Mouse (Mus musculus): Measurements from ENCODE around the gene Zfp683. TPM values are rescaled to one million over a fixed set of nuclear protein-coding genes. Genes with fewer than 3 reads are reported as not detected.

Zfp683 gene
- not detected in 2 replicates for total RNA-seq (2014; rRNA removed; ENCODE audit: low replicate concordance)
- polyA plus RNA-seq (2015; fragmentation: Nextera tagmentation; extraction: Ambion mirVana), result not detected in 2 replicates

DNA sequence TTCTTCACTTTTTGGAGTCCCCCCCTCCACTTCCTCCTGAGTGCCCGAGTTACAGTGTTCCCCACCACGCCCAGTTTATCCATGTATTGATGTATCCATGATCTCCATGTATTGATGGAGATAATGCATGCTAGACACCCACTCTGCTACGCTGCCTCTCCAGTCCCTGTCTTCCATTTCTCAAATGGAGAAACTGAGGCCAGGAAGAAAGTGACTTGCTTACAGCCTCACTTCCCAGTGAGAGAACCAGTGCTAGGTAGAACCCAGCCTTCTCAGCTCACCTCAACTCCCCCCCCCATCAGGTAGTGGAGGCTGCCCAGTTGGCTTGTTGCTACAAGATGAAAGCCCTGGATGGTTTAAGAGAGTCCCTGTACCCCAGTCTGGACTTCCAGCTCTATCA is at the start of gene Zfp683:
TSS of gene Zfp683 (plus strand) at position 301 of the 400 bp plus-strand sequence.
- Histone ChIP-seq H3K9me3 (replicated peaks; ENCODE audit: control insufficient read depth, low read length) (no peaks in the 10 kb centered on the region), H3K27ac (ENCODE audit: low read depth) (no peak within 1 kb of the TSS), H3K4me3 (ENCODE audit: low read depth, low read length) (no peak within 1 kb of the TSS), H3K27me3 (ENCODE audit: control insufficient read depth, insufficient read depth, low read length) (0 out of 2 replicates have a peak, but pooled peaks cover under 1% of the 10 kb centered on the region), H3K9ac (replicated peaks; ENCODE audit: low read depth, low read length) (no peak within 1 kb of the TSS), H3K36me3 (replicated peaks; ENCODE audit: control insufficient read depth, insufficient read depth, low read length) (no peaks in the 10 kb centered on the region), H3K4me1 (ENCODE audit: control insufficient read depth, insufficient read depth) (peaks cover 9% of the 10 kb centered on the region), H3K4me2 (ENCODE audit: low read depth, low read length) (no peak within 1 kb of the TSS)
- ATAC-seq (ENCODE audit: insufficient read depth, low read depth) (no peak), DNase-seq (ENCODE audit: low spot score) (no peak)
- 86% methylated on average over 3 of the region's 3 CpGs for WGBS
- no peak for TF ChIP-seq EP300 (IDR thresholded peaks at IDR 0.05; ENCODE audit: low read depth)
- TF ChIP-seq CTCF (IDR thresholded peaks at IDR 0.05; ENCODE audit: low read depth), result no peak

DNA sequence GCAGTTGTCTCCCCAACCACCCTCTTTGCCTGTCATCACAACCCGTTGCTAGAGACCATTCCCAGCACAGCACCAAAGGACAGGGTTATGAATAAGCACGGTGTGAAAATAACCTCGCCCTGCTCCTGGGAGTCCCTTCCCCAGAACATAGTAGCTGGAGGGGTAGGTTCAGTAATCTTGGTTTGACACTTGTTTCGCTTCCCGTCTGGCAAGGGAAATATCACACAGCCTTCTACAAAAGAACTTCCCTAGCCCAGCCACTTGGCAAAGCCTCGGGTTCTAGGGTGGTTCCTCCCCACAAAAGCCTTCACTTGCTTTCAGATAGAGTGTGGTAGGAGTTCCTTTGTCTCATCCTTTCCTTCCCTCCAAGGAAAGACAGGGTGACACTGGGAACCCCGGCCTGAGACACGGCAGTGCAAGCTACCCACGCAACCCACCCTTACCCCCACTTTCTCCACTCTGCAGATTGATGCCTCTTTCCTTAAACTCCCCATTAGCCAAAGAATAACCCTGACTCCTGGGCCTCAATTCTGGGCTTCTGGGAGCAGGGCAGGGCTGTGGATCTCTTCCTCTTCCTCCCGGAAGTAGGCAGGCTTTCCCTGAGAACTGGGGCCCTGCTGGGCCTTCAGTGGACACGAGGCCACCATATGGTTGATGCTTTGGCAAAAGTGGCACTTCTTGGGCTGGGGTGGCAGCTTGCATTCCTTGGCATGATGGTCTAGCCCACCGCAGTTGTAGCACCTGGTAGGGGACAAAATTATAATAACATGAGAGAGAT is 47.9 kb upstream of the Zfp683 start:
- DNase-seq (ENCODE audit: low spot score), result no peak
- H3K27ac ChIP-seq (ENCODE audit: low read depth), result no peak overlapping the region
- no peaks in the 10 kb centered on the region for H3K27me3 ChIP-seq (ENCODE audit: control insufficient read depth, insufficient read depth, low read length)
- no peak overlapping the region for H3K9ac ChIP-seq (replicated peaks; ENCODE audit: low read depth, low read length)
- no peaks in the 10 kb centered on the region for H3K36me3 ChIP-seq (replicated peaks; ENCODE audit: control insufficient read depth, insufficient read depth, low read length)
- no peaks in the 10 kb centered on the region for H3K4me1 ChIP-seq (ENCODE audit: control insufficient read depth, insufficient read depth)
- no peak overlapping the region for H3K4me2 ChIP-seq (ENCODE audit: low read depth, low read length)
- TF ChIP-seq CTCF (IDR thresholded peaks at IDR 0.05; ENCODE audit: low read depth) (no peak), EP300 (IDR thresholded peaks at IDR 0.05; ENCODE audit: low read depth) (no peak)
- H3K9me3 ChIP-seq (replicated peaks; ENCODE audit: control insufficient read depth, low read length), result no peaks in the 10 kb centered on the region
- 49% methylated on average over 12 of the region's 12 CpGs for WGBS
- ATAC-seq (ENCODE audit: insufficient read depth, low read depth), result no peak
- H3K4me3 ChIP-seq (ENCODE audit: low read depth, low read length), result no peak overlapping the region

DNA sequence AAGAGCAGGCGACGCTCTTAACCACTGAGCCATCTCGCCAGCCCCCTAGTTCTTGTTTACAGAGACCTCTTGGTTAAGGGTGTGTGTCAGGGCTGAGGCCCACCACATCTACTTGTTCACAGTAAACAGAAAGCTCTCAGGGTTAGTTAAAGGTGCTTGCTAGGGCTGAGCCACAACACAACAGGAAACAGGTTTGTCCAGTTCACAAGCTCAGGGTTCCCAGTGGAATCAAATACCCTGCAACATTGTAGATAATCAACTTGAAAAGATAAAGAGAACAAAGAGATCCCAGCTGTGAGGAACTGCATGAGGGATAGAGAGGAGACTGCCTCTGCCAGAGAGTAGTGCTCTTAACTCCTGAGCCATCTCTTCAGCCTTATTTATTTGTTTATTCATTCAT is 46.8 kb upstream of the Zfp683 start:
- ATAC-seq (ENCODE audit: insufficient read depth, low read depth), result no peak
- Histone ChIP-seq H3K4me1 (ENCODE audit: control insufficient read depth, insufficient read depth) (peaks cover 5% of the 10 kb centered on the region; the same call in 1 of the 2 replicates), H3K27ac (ENCODE audit: low read depth) (no peak overlapping the region), H3K4me2 (ENCODE audit: low read depth, low read length) (no peak overlapping the region), H3K4me3 (ENCODE audit: low read depth, low read length) (no peak overlapping the region), H3K9me3 (replicated peaks; ENCODE audit: control insufficient read depth, low read length) (no peaks in the 10 kb centered on the region), H3K27me3 (ENCODE audit: control insufficient read depth, insufficient read depth, low read length) (no peaks in the 10 kb centered on the region), H3K36me3 (replicated peaks; ENCODE audit: control insufficient read depth, insufficient read depth, low read length) (no peaks in the 10 kb centered on the region), H3K9ac (replicated peaks; ENCODE audit: low read depth, low read length) (no peak overlapping the region)
- no peak for TF ChIP-seq CTCF (IDR thresholded peaks at IDR 0.05; ENCODE audit: low read depth)
- DNase-seq (ENCODE audit: low spot score), result no peak
- WGBS, result 92% methylated on average over 3 of the region's 3 CpGs

DNA sequence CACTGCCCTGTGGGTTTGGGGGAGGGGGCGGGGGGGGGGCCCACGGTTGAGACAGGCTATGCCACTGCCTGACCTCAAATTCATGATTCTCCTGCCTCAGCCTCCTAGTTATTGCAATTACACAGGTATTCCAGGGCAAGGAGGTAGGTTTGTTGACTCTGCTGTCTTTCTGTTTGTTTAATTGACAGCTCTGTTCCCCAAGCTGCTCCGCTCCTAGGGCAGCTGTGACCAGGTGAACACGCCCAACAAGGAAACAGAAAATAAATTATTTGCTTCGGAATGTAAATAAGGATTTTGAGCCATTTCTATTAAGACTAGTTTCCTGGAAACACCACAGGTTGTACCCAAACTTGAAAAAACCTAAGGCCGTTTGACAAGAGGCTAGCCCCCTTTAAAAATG is 43.9 kb upstream of the Zfp683 start:
- no peak for DNase-seq (ENCODE audit: low spot score)
- no peaks in the 10 kb centered on the region; the same call in 1 of the 2 replicates for H3K27me3 ChIP-seq (ENCODE audit: control insufficient read depth, insufficient read depth, low read length)
- no peak for ATAC-seq (ENCODE audit: insufficient read depth, low read depth)
- no peaks in the 10 kb centered on the region for H3K9me3 ChIP-seq (replicated peaks; ENCODE audit: control insufficient read depth, low read length)
- no peak overlapping the region for H3K9ac ChIP-seq (replicated peaks; ENCODE audit: low read depth, low read length)
- no peak overlapping the region for H3K27ac ChIP-seq (ENCODE audit: low read depth)
- TF ChIP-seq EP300 (IDR thresholded peaks at IDR 0.05; ENCODE audit: low read depth), result no peak
- no peak for TF ChIP-seq CTCF (IDR thresholded peaks at IDR 0.05; ENCODE audit: low read depth)
- no peak overlapping the region for H3K4me2 ChIP-seq (ENCODE audit: low read depth, low read length)
- no peaks in the 10 kb centered on the region for H3K36me3 ChIP-seq (replicated peaks; ENCODE audit: control insufficient read depth, insufficient read depth, low read length)
- H3K4me1 ChIP-seq (ENCODE audit: control insufficient read depth, insufficient read depth), result peaks cover 14% of the 10 kb centered on the region
- H3K4me3 ChIP-seq (ENCODE audit: low read depth, low read length), result no peak overlapping the region
- 73% methylated on average over 6 of the region's 6 CpGs for WGBS

DNA sequence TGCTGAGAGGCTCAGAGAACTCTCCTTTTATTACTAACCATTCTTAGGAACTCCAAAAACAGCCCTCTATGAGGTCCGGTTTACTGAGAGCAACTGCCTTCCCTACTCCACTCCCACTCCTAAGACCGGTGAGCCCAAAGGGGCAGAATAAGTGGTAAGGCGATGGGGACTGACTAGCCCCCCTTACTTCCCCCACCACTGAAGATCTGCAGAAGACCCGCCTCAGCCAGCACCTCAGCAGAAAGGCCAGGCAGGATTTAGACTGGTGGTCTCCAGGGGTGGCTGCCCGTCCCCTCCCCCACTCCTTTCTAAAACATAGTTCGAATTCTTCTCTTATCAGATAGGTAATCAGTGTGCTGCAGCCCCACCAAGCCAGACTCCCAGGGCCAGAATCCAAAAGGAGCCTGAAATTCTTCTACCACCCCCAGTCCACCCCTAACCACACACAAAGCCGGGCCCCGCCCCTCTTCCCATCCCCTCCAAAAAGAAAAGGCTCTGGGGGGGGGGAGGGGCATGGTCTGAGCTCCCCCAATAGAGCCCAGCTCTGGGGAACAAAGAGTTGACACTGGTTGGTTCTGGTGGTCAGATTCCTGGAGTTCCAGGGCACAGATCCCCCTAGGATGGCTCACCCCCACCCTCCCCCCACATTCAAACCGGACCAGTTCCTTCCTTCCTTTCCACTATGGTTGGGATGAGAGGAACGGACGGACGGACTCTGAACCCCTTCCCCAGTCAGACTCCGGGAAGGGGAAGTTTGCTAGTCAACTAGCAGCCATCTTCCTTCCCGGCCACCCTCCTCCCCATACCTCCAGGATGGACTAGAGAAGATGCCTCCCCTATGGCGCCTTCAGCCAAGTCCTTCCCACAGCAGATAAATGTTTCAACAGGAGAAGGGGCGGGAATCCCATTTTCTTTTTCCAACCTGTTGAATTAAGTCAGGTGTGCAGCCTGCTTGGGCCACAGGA is 41.9 kb upstream of the Zfp683 start:
- no peaks in the 10 kb centered on the region for H3K9me3 ChIP-seq (replicated peaks; ENCODE audit: control insufficient read depth, low read length)
- H3K27me3 ChIP-seq (ENCODE audit: control insufficient read depth, insufficient read depth, low read length), result peaks cover 13% of the 10 kb centered on the region
- H3K4me1 ChIP-seq (ENCODE audit: control insufficient read depth, insufficient read depth), result peaks cover 14% of the 10 kb centered on the region
- no peak overlapping the region for H3K9ac ChIP-seq (replicated peaks; ENCODE audit: low read depth, low read length)
- DNase-seq (ENCODE audit: low spot score) (no peak), ATAC-seq (ENCODE audit: insufficient read depth, low read depth) (no peak)
- H3K4me2 ChIP-seq (ENCODE audit: low read depth, low read length), result no peak overlapping the region
- WGBS, result 14% methylated on average over 16 of the region's 16 CpGs
- TF ChIP-seq CTCF (IDR thresholded peaks at IDR 0.05; ENCODE audit: low read depth), result no peak
- TF ChIP-seq EP300 (IDR thresholded peaks at IDR 0.05; ENCODE audit: low read depth), result no peak
- no peak overlapping the region for H3K4me3 ChIP-seq (ENCODE audit: low read depth, low read length)
- no peak overlapping the region for H3K27ac ChIP-seq (ENCODE audit: low read depth)
- H3K36me3 ChIP-seq (replicated peaks; ENCODE audit: control insufficient read depth, insufficient read depth, low read length), result no peaks in the 10 kb centered on the region

All from heart, postnatal 0 days (tissue).